Mouse (Mus musculus) neural tube, embryonic 10.5 days (tissue): ENCODE results near the gene Gm13278.
"Not testable (repeated sequence)": the region's sequence is repeated elsewhere in the genome, so short reads cannot be mapped to it uniquely, and the experiment has no call there.

Experiments
- DNase-seq: peaks from one replicate; pipeline ENCODE4 v3.0.0-alpha.2; 2017; ENCODE audit warnings: low spot score; ENCODE audit errors: extremely low spot score

Gene Gm13278

DNA sequence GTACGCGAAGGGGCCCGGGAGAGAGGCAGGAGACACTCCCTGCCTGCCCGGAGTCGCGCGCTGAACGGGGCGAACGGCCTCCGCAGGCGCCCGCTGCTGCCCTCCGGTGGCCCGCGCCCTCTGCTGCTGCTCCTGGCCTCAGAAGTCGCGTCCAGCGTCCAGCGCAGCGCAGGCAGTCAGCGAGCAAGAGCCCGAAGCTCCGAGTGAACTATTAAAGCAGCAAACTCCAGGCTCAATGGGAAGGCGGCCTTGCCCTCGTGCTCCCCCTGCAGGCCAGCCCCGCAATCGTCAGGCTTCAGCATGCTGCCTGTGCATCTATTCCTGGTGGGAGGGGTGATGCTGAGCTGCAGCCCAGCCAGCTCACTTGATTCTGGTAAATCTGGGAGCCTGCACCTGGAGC, at the start of gene Gm13278:
Gene Gm13278, plus strand, starts transcription at position 301 of the 400 bp plus-strand sequence.
- not testable (repeated sequence) for DNase-seq

DNA sequence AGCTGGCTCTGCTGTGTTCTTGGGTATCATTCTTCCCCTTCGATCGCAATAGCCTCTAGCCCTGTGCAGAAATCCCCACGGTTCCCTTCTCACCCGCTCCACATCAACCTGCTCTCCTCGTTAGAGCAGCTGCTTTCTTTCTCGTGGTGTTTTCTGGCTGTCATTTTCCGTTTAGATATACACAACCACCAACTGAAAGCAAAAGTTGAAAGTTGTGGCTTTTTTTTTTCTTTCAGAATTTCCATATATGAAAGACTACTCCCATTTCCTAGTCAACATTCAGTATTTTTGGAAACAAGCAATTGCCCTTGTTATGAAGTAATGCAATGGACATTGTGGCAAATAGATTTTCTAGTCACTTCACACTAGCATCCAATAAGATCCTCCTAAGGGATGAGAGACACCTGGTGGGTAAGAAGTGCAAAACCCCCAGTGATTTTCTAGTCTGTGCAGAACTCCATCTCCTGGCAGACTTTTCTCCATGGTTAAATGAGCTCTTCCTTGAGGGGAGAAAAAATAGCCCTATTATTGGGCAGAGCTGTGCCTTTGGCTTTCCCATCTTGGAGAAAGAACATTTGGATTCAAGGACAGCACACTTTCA, 48.5 kb upstream of the Gm13278 start:
- DNase-seq: no peak

GRCm38 (mm10) chr4:88744207-88744606, 47.1 kb upstream of the Gm13278 start:
- no peak for DNase-seq

DNA sequence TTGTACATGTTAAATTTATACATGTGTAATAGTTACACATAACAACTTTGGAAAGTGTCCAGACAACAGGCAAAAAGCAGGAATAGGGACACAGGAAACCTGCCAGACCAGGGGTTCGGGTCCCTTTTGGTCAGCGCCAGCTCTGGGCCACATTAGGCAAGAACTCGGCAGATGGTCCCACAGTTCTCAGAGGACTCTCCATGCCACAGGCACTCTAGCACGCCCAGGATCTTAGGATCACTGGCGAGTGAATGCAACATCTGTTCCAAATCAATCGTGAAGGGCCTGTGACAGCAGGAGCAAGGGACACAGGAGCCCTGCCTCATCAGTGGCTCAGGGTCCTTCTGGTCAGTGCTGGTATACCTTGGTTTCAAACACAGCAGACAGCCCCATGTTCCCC, 41.4 kb upstream of the Gm13278 start:
- no peak for DNase-seq

- DNase-seq: not testable (repeated sequence)
Observed at GRCm38 (mm10) chr4:88754818-88755340, 36.5 kb upstream of the Gm13278 start, which contains the start of gene Gm13271. Gene Gm13271, plus strand, starts transcription at chr4:88754868.

GRCm38 (mm10) chr4:88756581-88757513, 34.5 kb upstream of the Gm13278 start:
- peak; percentile 65 for DNase-seq

GRCm38 (mm10) chr4:88757628-88758031, 33.7 kb upstream of the Gm13278 start:
- peak; percentile 83 for DNase-seq

- not testable (repeated sequence) for DNase-seq
Observed at GRCm38 (mm10) chr4:88758751-88759150, 32.6 kb upstream of the Gm13278 start.

GRCm38 (mm10) chr4:88759610-88760268, 31.6 kb upstream of the Gm13278 start, which contains the start of gene Gm13283:
Gene Gm13283, plus strand, starts transcription at chr4:88760119.
- DNase-seq: not testable (repeated sequence)

DNA sequence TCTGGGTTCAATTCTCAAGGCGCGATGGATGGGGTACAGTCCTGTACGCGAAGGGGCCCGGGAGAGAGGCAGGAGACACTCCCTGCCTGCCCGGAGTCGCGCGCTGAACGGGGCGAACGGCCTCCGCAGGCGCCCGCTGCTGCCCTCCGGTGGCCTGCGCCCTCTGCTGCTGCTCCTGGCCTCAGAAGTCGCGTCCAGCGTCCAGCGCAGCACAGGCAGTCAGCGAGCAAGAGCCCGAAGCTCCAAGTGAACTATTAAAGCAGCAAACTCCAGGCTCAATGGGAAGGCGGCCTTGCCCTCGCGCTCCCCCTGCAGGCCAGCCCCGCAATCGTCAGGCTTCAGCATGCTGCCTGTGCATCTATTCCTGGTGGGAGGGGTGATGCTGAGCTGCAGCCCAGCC, 30.9 kb upstream of the Gm13278 start:
- DNase-seq: peak; percentile 57

- not testable (repeated sequence) for DNase-seq
Observed at GRCm38 (mm10) chr4:88761776-88762175, 29.6 kb upstream of the Gm13278 start.

DNA sequence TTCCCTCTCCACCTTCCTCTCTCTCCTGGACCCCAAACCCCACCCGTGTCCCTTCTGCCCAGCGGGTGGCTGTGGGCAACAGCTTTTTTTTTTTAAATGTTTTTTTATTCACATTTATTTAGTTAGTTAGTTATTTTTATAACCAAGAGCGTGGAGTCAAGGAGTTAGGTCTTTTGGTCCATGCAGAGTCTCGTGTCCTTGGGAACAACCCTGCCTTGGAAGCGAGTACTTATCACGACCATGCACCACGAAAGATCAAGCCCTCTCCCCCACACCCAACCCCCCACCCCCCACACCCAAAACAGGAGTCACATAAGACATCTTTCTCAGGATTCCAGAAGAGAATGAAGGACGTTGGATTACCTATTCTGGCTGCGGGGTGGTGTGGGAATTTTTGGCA, 29.0 kb upstream of the Gm13278 start:
- DNase-seq: not testable (repeated sequence)

- peak; percentile 63 for DNase-seq
Observed at GRCm38 (mm10) chr4:88763384-88764018, 27.8 kb upstream of the Gm13278 start.

GRCm38 (mm10) chr4:88773534-88773933, 17.8 kb upstream of the Gm13278 start, which contains the start of gene Gm13290:
Gene Gm13290, plus strand, starts transcription at chr4:88773834.
- DNase-seq: not testable (repeated sequence)

DNA sequence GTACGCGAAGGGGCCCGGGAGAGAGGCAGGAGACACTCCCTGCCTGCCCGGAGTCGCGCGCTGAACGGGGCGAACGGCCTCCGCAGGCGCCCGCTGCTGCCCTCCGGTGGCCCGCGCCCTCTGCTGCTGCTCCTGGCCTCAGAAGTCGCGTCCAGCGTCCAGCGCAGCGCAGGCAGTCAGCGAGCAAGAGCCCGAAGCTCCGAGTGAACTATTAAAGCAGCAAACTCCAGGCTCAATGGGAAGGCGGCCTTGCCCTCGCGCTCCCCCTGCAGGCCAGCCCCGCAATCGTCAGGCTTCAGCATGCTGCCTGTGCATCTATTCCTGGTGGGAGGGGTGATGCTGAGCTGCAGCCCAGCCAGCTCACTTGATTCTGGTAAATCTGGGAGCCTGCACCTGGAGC, 14.7 kb upstream of the Gm13278 start, which contains the start of gene Gm13289:
Gene Gm13289, plus strand, starts transcription at position 301 of the 400 bp plus-strand sequence.
- not testable (repeated sequence) for DNase-seq

- not testable (repeated sequence) for DNase-seq
Observed at GRCm38 (mm10) chr4:88779550-88779949, 11.8 kb upstream of the Gm13278 start, which contains the start of gene Gm13272. Gene Gm13272, plus strand, starts transcription at chr4:88779850.

- not testable (repeated sequence) for DNase-seq
Observed at GRCm38 (mm10) chr4:88780320-88780719, 11.0 kb upstream of the Gm13278 start.

- not testable (repeated sequence) for DNase-seq
Observed at GRCm38 (mm10) chr4:88781831-88782230, 9.5 kb upstream of the Gm13278 start, which contains the start of gene Ifnz. Gene Ifnz, plus strand, starts transcription at chr4:88782131.

DNA sequence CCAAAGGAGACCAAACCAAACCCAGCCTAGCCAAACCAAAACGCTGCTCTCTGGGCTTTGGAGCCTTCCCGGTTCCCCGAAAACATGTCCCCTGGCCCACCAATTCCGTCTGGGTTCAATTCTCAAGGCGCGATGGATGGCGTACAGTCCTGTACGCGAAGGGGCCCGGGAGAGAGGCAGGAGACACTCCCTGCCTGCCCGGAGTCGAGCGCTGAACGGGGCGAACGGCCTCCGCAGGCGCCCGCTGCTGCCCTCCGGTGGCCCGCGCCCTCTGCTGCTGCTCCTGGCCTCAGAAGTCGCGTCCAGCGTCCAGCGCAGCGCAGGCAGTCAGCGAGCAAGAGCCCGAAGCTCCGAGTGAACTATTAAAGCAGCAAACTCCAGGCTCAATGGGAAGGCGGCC, 9.0 kb upstream of the Gm13278 start:
- DNase-seq: not testable (repeated sequence)

DNA sequence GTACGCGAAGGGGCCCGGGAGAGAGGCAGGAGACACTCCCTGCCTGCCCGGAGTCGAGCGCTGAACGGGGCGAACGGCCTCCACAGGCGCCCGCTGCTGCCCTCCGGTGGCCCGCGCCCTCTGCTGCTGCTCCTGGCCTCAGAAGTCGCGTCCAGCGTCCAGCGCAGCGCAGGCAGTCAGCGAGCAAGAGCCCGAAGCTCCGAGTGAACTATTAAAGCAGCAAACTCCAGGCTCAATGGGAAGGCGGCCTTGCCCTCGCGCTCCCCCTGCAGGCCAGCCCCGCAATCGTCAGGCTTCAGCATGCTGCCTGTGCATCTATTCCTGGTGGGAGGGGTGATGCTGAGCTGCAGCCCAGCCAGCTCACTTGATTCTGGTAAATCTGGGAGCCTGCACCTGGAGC, 5.9 kb upstream of the Gm13278 start, which contains the start of gene Gm13276:
Gene Gm13276, plus strand, starts transcription at position 301 of the 400 bp plus-strand sequence.
- not testable (repeated sequence) for DNase-seq
